Mouse (Mus musculus) erythroblast, embryonic 14.5 days (primary cell): ENCODE measurements around the gene Krtdap.
"Not testable (repeated sequence)": the region's sequence is repeated elsewhere in the genome, so short reads cannot be mapped to it uniquely, and the experiment has no call there.

ENCODE experiments used
- GATA1 ChIP-seq: IDR thresholded peaks from 2 replicates; pipeline ENCODE4 v1.6.1; 2012; ENCODE audit warnings: low read length, inconsistent platforms, mixed read lengths
- TAL1 ChIP-seq: IDR thresholded peaks from 3 replicates; pipeline ENCODE4 v1.6.1; 2012; ENCODE audit warnings: low read length, inconsistent platforms, mixed read lengths

GRCm38 (mm10) chr7:30742570-30742969 is 45.1 kb upstream of the Krtdap start:
- not testable (repeated sequence) for TF ChIP-seq TAL1, GATA1
